Comparison of ENCODE assay signal across 10 mouse cellular contexts in the genomic region with DNA sequence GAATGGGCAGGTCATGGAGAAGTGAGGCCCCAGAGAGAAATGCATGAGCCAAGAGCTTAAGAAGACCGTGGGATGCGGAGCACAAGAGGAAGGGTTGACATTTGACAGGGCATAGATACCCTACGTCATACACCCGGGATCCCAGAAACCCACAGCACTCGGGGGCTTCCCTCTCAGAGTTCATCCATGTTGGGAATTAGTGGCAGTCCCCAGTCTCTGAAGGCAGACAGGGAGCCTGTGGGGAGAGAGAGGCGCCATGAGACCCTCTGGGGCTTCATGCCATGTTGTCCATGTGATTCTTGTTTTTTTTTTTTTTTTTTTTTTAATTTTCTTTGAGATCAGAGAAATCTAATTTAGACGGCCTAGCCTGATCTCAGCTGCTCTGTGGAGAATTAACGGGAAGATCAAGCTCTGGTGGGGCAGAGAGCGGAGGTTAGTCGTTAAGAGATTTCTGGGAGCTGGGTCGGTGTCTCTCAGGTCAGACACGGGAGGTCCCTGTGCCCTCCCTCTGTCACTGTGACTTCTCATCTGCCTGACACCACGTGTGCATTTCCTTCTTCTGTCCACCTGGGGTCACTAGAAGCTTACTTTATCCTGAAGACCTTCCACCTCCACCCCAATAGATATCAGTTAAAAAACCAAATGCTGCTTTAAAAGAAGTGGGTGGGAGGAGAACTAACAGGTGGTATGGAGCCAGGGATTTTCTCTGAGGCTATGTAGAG. TPM values are rescaled to one million over a fixed set of nuclear protein-coding genes. Genes with fewer than 3 reads are reported as not detected.
DNase-seq lines count a peak whose midpoint lies in the region; ATAC-seq lines count a peak whose summit lies in the region.
"Had no signal": no experiment of that assay in that cellular context is flagged by ENCODE, and none has a peak within 500 bp of the region (broad histone marks: within the 10 kb centered on the region; RNA-seq: fewer than 3 reads in every experiment).

No protein-coding gene starts in this region.

- H3K4me1 ChIP-seq in heart, embryonic 11.5 days (ENCODE audit: control insufficient read depth, insufficient read depth, low read length): 0 out of 2 replicates have a peak, but pooled peaks cover 4% of the 10 kb centered on the region

- H3K36me3 ChIP-seq in heart, embryonic 11.5 days (ENCODE audit: control insufficient read depth, insufficient read depth, low read length): no peaks in the 10 kb centered on the region
- H3K36me3 ChIP-seq: limb, embryonic 13.5 days; stomach, embryonic 15.5 days had no signal

- H3K9me3 ChIP-seq in heart, embryonic 11.5 days (replicated peaks; ENCODE audit: control insufficient read depth, low read length): peaks cover 4% of the 10 kb centered on the region; the same call in 1 of the 2 replicates
- H3K9me3 ChIP-seq: stomach, embryonic 15.5 days had no signal

- no peak for ATAC-seq in heart, embryonic 11.5 days (replicated peaks; ENCODE audit: insufficient number of reproducible peaks, low FRiP score, low TSS enrichment)

- H3K4me2 ChIP-seq in heart, embryonic 11.5 days: no peak overlapping the region
- H3K4me2 ChIP-seq: limb, embryonic 13.5 days; stomach, embryonic 15.5 days had no signal

- H3K27ac ChIP-seq in heart, embryonic 11.5 days (ENCODE audit: low read depth, low read length): no peak overlapping the region
- H3K27ac ChIP-seq: limb, embryonic 13.5 days; stomach, embryonic 15.5 days had no signal

- peaks cover 11% of the 10 kb centered on the region for H3K27me3 ChIP-seq in heart, embryonic 11.5 days (ENCODE audit: control insufficient read depth, insufficient read depth, low read length)

- WGBS in heart, embryonic 11.5 days (ENCODE audit: insufficient replicate concordance): 41% methylated on average over 13 of the region's 13 CpGs

- peak; percentile 96 for DNase-seq in heart, adult 11 months
- DNase-seq in right cerebral cortex, postnatal 10 days (ENCODE audit: low spot score in 2 of 2): peak; percentile 58 to 63
- no peak for DNase-seq in right cerebral cortex, postnatal 14 days
- DNase-seq in cerebellum, postnatal 14 days: peak; percentile 65 to 70
- peak; percentile 49 for DNase-seq in kidney, postnatal 10 days
- DNase-seq in retina, postnatal 1 day: peak; percentile 83
- DNase-seq in urinary bladder, adult 18-20 months (ENCODE audit: low spot score in 2 of 2): no peak

- H3K9ac ChIP-seq in heart, embryonic 11.5 days (ENCODE audit: low read depth, low read length): no peak overlapping the region
- H3K9ac ChIP-seq: limb, embryonic 13.5 days; stomach, embryonic 15.5 days had no signal

- H3K4me3 ChIP-seq in heart, embryonic 11.5 days (ENCODE audit: low read depth, low read length): no peak overlapping the region
- H3K4me3 ChIP-seq: limb, embryonic 13.5 days; stomach, embryonic 15.5 days had no signal

RNA-seq across cellular contexts. Expression of gene Nnmt, which starts 40.1 kb away (rescaled TPM):
- 3.4 and 4.2 TPM in 2 replicates for polyA plus RNA-seq in heart, embryonic 11.5 days (2014; fragmentation: Nextera tagmentation; extraction: Ambion mirVana)

Comparison
In these comparisons a context has a peak if more than half of its experiments do, and no peak if none do; other contexts are left out.
1. DNase-seq: peak in heart, adult 11 months (single experiment), right cerebral cortex, postnatal 10 days (2 of 2), cerebellum, postnatal 14 days (2 of 2), kidney, postnatal 10 days (single experiment) and retina, postnatal 1 day (single experiment); none in right cerebral cortex, postnatal 14 days (single experiment) and urinary bladder, adult 18-20 months (0 of 2).